Mouse (Mus musculus): Measurements from ENCODE around the gene Qpctl. TPM values are rescaled to one million over a fixed set of nuclear protein-coding genes. Genes with fewer than 3 reads are reported as not detected.

Qpctl gene
- polyA plus RNA-seq, 1 experiment from 2014 or later = 13.1 TPM

- H3K27me3 ChIP-seq (ENCODE audit: insufficient read depth, low read length) = no peaks in the 10 kb centered on the region
- H3K4me3 ChIP-seq (ENCODE audit: low read depth, low read length) = no peak overlapping the region
- DNase-seq (peak; percentile 34), ATAC-seq (ENCODE audit: insufficient read depth) (no peak)
- H3K27ac ChIP-seq (ENCODE audit: low read depth) = no peak overlapping the region
- peaks cover 18% of the 10 kb centered on the region for H3K36me3 ChIP-seq (ENCODE audit: insufficient read depth)
- peaks cover 12% of the 10 kb centered on the region for H3K4me1 ChIP-seq (ENCODE audit: insufficient read depth)
- no peaks in the 10 kb centered on the region for H3K9me3 ChIP-seq (ENCODE audit: low read depth, low read length)
- TF ChIP-seq CTCF (IDR thresholded peaks at IDR 0.05; ENCODE audit: low read depth) = no peak
- H3K4me2 ChIP-seq = peak overlapping the region; percentile 81
- H3K9ac ChIP-seq = no peak overlapping the region
- 45% methylated on average over 6 of the region's 6 CpGs for WGBS
Observed at GRCm38 (mm10) chr7:19147497-19148045, 1.5 kb downstream of the Qpctl start.

- H3K9me3 ChIP-seq (ENCODE audit: low read depth, low read length) = no peaks in the 10 kb centered on the region
- H3K27ac ChIP-seq (ENCODE audit: low read depth) = no peak overlapping the region
- H3K4me2 ChIP-seq = no peak overlapping the region
- H3K4me3 ChIP-seq (ENCODE audit: low read depth, low read length) = no peak overlapping the region
- H3K27me3 ChIP-seq (ENCODE audit: insufficient read depth, low read length) = no peaks in the 10 kb centered on the region
- H3K36me3 ChIP-seq (ENCODE audit: insufficient read depth) = peaks cover 10% of the 10 kb centered on the region; the same call in 1 of the 2 replicates
- DNase-seq = no peak
- 81% methylated on average over 10 of the region's 10 CpGs for WGBS
- H3K4me1 ChIP-seq (ENCODE audit: insufficient read depth) = peaks cover 12% of the 10 kb centered on the region
- TF ChIP-seq CTCF (IDR thresholded peaks at IDR 0.05; ENCODE audit: low read depth) = no peak
- no peak for ATAC-seq (ENCODE audit: insufficient read depth)
- H3K9ac ChIP-seq = no peak overlapping the region
Observed at GRCm38 (mm10) chr7:19146793-19147192, 2.3 kb downstream of the Qpctl start.

GRCm38 (mm10) chr7:19137380-19137779 lies 11.7 kb downstream of the Qpctl start:
- Histone ChIP-seq H3K4me3 (ENCODE audit: low read depth, low read length) (no peak overlapping the region), H3K9ac (no peak overlapping the region), H3K4me2 (no peak overlapping the region), H3K36me3 (ENCODE audit: insufficient read depth) (peaks cover 56% of the 10 kb centered on the region), H3K4me1 (ENCODE audit: insufficient read depth) (no peaks in the 10 kb centered on the region), H3K9me3 (ENCODE audit: low read depth, low read length) (no peaks in the 10 kb centered on the region), H3K27ac (ENCODE audit: low read depth) (no peak overlapping the region), H3K27me3 (ENCODE audit: insufficient read depth, low read length) (no peaks in the 10 kb centered on the region)
- peak; percentile 74 for DNase-seq
- peak; percentile 57 for TF ChIP-seq CTCF (IDR thresholded peaks at IDR 0.05; ENCODE audit: low read depth)
- 43% methylated on average over 5 of the region's 5 CpGs for WGBS
- ATAC-seq (ENCODE audit: insufficient read depth) = no peak

GRCm38 (mm10) chr7:19136673-19137334 lies 12.3 kb downstream of the Qpctl start:
- 89% methylated on average over 38 of the region's 38 CpGs for WGBS
- DNase-seq = no peak
- Histone ChIP-seq H3K4me2 (no peak overlapping the region), H3K9ac (no peak overlapping the region), H3K27me3 (ENCODE audit: insufficient read depth, low read length) (no peaks in the 10 kb centered on the region), H3K4me1 (ENCODE audit: insufficient read depth) (no peaks in the 10 kb centered on the region), H3K27ac (ENCODE audit: low read depth) (no peak overlapping the region), H3K9me3 (ENCODE audit: low read depth, low read length) (no peaks in the 10 kb centered on the region), H3K36me3 (ENCODE audit: insufficient read depth) (peaks cover 56% of the 10 kb centered on the region), H3K4me3 (ENCODE audit: low read depth, low read length) (no peak overlapping the region)
- TF ChIP-seq CTCF (IDR thresholded peaks at IDR 0.05; ENCODE audit: low read depth) = no peak
- ATAC-seq (ENCODE audit: insufficient read depth) = peak; percentile 13; the same call in 1 of the 2 replicates

- no peaks in the 10 kb centered on the region for H3K4me1 ChIP-seq (ENCODE audit: insufficient read depth)
- no peak for TF ChIP-seq CTCF (IDR thresholded peaks at IDR 0.05; ENCODE audit: low read depth)
- peaks cover 56% of the 10 kb centered on the region for H3K36me3 ChIP-seq (ENCODE audit: insufficient read depth)
- no peak overlapping the region for H3K27ac ChIP-seq (ENCODE audit: low read depth)
- H3K4me2 ChIP-seq = no peak overlapping the region
- 91% methylated on average over 13 of the region's 13 CpGs for WGBS
- no peak overlapping the region for H3K4me3 ChIP-seq (ENCODE audit: low read depth, low read length)
- no peaks in the 10 kb centered on the region for H3K27me3 ChIP-seq (ENCODE audit: insufficient read depth, low read length)
- DNase-seq = no peak
- H3K9me3 ChIP-seq (ENCODE audit: low read depth, low read length) = no peaks in the 10 kb centered on the region
- no peak for ATAC-seq (ENCODE audit: insufficient read depth)
- no peak overlapping the region for H3K9ac ChIP-seq
Observed at GRCm38 (mm10) chr7:19136168-19136567, 12.9 kb downstream of the Qpctl start.

- Histone ChIP-seq H3K27ac (ENCODE audit: low read depth) (peak overlapping the region; percentile 62; the same call in 1 of the 2 replicates), H3K9ac (peak overlapping the region; percentile 46), H3K27me3 (ENCODE audit: insufficient read depth, low read length) (no peaks in the 10 kb centered on the region), H3K9me3 (ENCODE audit: low read depth, low read length) (no peaks in the 10 kb centered on the region), H3K36me3 (ENCODE audit: insufficient read depth) (peaks cover 23% of the 10 kb centered on the region), H3K4me2 (peak overlapping the region; percentile 66), H3K4me1 (ENCODE audit: insufficient read depth) (no peaks in the 10 kb centered on the region), H3K4me3 (ENCODE audit: low read depth, low read length) (peak overlapping the region; percentile 36)
- ATAC-seq (ENCODE audit: insufficient read depth) (peak; percentile 99), DNase-seq (peak; percentile 98)
- TF ChIP-seq CTCF (IDR thresholded peaks at IDR 0.05; ENCODE audit: low read depth) = peak; percentile 86
- WGBS = under 1% methylated on average over 39 of the region's 39 CpGs
Observed at GRCm38 (mm10) chr7:19131324-19131848, 17.7 kb downstream of the Qpctl start.

GRCm38 (mm10) chr7:19130657-19131056 lies 18.4 kb downstream of the Qpctl start:
- no peak for ATAC-seq (ENCODE audit: insufficient read depth)
- Histone ChIP-seq H3K4me3 (ENCODE audit: low read depth, low read length) (peak overlapping the region; percentile 36), H3K9me3 (ENCODE audit: low read depth, low read length) (no peaks in the 10 kb centered on the region), H3K4me2 (peak overlapping the region; percentile 66), H3K27ac (ENCODE audit: low read depth) (peak overlapping the region; percentile 62; the same call in 1 of the 2 replicates), H3K27me3 (ENCODE audit: insufficient read depth, low read length) (no peaks in the 10 kb centered on the region), H3K9ac (peak overlapping the region; percentile 9; the same call in 1 of the 2 replicates), H3K4me1 (ENCODE audit: insufficient read depth) (no peaks in the 10 kb centered on the region), H3K36me3 (ENCODE audit: insufficient read depth) (peaks cover 18% of the 10 kb centered on the region)
- TF ChIP-seq CTCF (IDR thresholded peaks at IDR 0.05; ENCODE audit: low read depth) = peak; percentile 43; the same call in 1 of the 2 replicates
- 20% methylated on average over 4 of the region's 4 CpGs for WGBS
- DNase-seq = peak; percentile 6
